Mouse (Mus musculus) liver, postnatal 0 days (tissue): ENCODE measurements around the gene Mpdu1. TPM values are rescaled to one million over a fixed set of nuclear protein-coding genes. Genes with fewer than 3 reads are reported as not detected.

Source experiments
- ATAC-seq: fragments of 200-750 bp; cut with Nextera tagmentation; 2 replicates; pipeline ENCODE4 v1.8.0; 2017; ENCODE audit warnings: mild to moderate bottlenecking, moderate library complexity
- DNase-seq: peaks from one replicate; pipeline ENCODE4 v3.0.0-alpha.2; 2016
- H3K27ac ChIP-seq: fragments of 300-500 bp; sonication (generic); 2 replicates; pipeline ENCODE4 v1.5.1; 2014; ENCODE audit warnings: antibody characterized with exemption, moderate library complexity, mild to moderate bottlenecking, low read depth
- H3K27me3 ChIP-seq: fragments of 300-500 bp; sonication (generic); 2 replicates; pipeline ENCODE4 v1.6.1; 2014; ENCODE audit warnings: low read length, control low read depth, mixed read lengths; ENCODE audit not compliant: insufficient read depth
- H3K36me3 ChIP-seq: fragments of 300-500 bp; sonication (generic); replicated peaks from 2 replicates; pipeline ENCODE4 v1.6.1; 2014; ENCODE audit warnings: mild to moderate bottlenecking, control low read depth, low read length, moderate library complexity, mixed read lengths; ENCODE audit not compliant: insufficient read depth
- H3K4me1 ChIP-seq: fragments of 300-500 bp; sonication (generic); 2 replicates; pipeline ENCODE4 v1.6.1; 2014; ENCODE audit warnings: antibody characterized with exemption, mild to moderate bottlenecking, control low read depth; ENCODE audit not compliant: insufficient read depth
- H3K4me2 ChIP-seq: fragments of 300-500 bp; sonication (generic); 2 replicates; pipeline ENCODE4 v1.6.1; 2014; ENCODE audit warnings: low read depth, mild to moderate bottlenecking, low read length, moderate library complexity, mixed read lengths
- H3K4me3 ChIP-seq: fragments of 300-500 bp; sonication (generic); 2 replicates; pipeline ENCODE4 v1.5.1; 2014; ENCODE audit warnings: low read depth, low read length
- H3K9ac ChIP-seq: fragments of 300-500 bp; sonication (generic); replicated peaks from 2 replicates; pipeline ENCODE4 v1.6.1; 2014; ENCODE audit warnings: mild to moderate bottlenecking, moderate library complexity
- H3K9me3 ChIP-seq: fragments of 300-500 bp; sonication (generic); 2 replicates; pipeline ENCODE4 v1.6.1; 2016; ENCODE audit warnings: mild to moderate bottlenecking, control low read depth, low read length, mixed read lengths
- CTCF ChIP-seq: sonication (generic); IDR thresholded peaks from 2 replicates; pipeline ENCODE4 v1.5.1; 2016; ENCODE audit warnings: antibody characterized with exemption, low read depth
- EP300 ChIP-seq: IDR thresholded peaks from 2 replicates; pipeline ENCODE4 v1.6.1; 2016; ENCODE audit warnings: antibody characterized with exemption, low read depth, mild to moderate bottlenecking
- WGBS: fragments of 180-500 bp; shearing (Covaris S2); extraction: QIAGEN DNeasy Blood & Tissue Kit; methylation state at CpG from one replicate; pipeline ENCODE4 v1.1.7; 2014; ENCODE audit not compliant: insufficient replicate concordance; 5-methylcytosine and 5-hydroxymethylcytosine counted together
- polyA plus RNA-seq: library from polyadenylated mRNA; unstranded; fragments of >200 nt; fragmentation: Nextera tagmentation; extraction: Ambion mirVana; gene quantifications from 2 replicates; pipeline ENCODE4 v1.2.1, GENCODE M21; 2015

Gene Mpdu1
- polyA plus RNA-seq, 1 experiment from 2014 or later, result 41.0 TPM

DNA sequence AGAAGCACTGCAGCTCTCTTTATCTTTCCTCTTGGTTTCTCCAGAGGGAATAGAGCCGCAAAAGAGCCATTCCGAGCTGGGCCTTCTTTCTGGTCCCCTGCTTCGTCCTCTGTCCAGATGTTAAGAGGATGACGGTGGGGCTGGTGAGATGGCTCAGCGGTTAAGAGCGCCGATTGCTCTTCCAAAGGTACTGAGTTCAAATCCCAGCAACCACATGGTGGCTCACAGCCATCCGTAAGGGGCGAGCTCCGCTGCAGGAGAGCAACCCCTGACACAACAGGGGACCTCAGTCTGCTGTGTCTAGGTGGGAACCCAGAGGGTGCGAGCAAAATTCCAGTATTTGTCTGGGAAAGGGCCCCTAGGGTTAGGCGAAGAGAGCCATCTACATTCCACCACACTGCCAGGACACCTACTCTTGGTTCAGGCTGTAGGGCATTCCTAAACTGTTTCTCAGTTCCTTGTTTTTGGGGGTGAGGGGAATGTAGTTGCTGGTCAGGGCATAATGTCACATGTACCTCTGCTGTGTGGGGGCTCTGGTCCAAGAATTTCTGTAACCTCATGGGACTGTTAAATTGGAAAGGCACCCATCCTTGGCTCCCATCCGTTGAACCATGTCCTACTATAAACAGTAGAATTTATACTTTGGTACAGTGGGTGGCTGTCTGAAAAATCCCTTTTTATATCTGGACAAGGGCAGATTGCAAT, 677 bp upstream of the Mpdu1 start:
- Histone ChIP-seq H3K4me2 (peak overlapping the region; percentile 66), H3K36me3 (peaks cover 35% of the 10 kb centered on the region), H3K27ac (peak overlapping the region; percentile 97)

DNA sequence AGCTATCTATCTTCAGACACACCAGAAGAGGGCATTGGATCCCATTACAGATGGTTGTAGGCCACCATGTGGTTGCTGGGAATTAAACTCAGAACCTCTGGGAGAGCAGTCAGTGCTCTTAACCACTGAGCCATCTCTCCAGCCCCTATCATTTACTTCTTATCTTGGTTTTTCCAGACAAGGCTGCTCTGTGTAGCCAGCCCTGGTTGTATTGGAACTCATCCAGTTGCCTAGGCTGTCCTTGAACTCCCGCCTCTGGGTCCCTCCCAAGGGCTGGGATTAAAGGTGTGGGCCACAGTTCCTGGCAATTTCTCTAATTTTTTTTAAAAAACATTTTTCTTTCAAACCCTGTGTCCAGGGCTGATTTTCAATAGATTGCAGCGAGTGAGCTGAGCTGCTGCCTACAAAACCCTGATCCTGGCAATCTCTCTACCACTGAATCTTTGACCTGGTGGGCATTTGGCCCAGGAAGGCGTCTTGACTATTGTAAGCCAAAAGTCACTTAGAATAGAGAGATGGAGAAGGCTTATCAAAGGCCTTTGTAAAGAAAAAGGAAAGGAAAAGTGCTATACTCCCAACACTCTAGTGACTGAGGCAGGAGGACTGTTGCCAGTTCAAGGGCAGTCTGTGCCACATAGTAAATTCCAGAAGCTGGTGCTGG, 1.1 kb downstream of the Mpdu1 start:
- no peaks in the 10 kb centered on the region for H3K27me3 ChIP-seq
- H3K9ac ChIP-seq, result peak overlapping the region; percentile 57
- no peak for TF ChIP-seq EP300
- TF ChIP-seq CTCF, result no peak
- 49% methylated on average over 3 of the region's 3 CpGs for WGBS
- no peak for DNase-seq
- peak overlapping the region; percentile 97 for H3K27ac ChIP-seq
- ATAC-seq, result no peak
- H3K36me3 ChIP-seq, result peaks cover 39% of the 10 kb centered on the region
- H3K4me1 ChIP-seq, result peaks cover 27% of the 10 kb centered on the region
- no peaks in the 10 kb centered on the region for H3K9me3 ChIP-seq
- H3K4me2 ChIP-seq, result peak overlapping the region; percentile 66
- peak overlapping the region; percentile 53 for H3K4me3 ChIP-seq

More for the DNA sequence above, 677 bp upstream of the Mpdu1 start:
- Histone ChIP-seq H3K9ac (peak overlapping the region; percentile 57), H3K4me1 (peaks cover 25% of the 10 kb centered on the region), H3K4me3 (peak overlapping the region; percentile 53), H3K9me3 (no peaks in the 10 kb centered on the region), H3K27me3 (no peaks in the 10 kb centered on the region)
- ATAC-seq, result no peak
- 64% methylated on average over 13 of the region's 13 CpGs for WGBS
- no peak for TF ChIP-seq EP300
- no peak for TF ChIP-seq CTCF
- no peak for DNase-seq

GRCm38 (mm10) chr11:69657462-69657881, 5.0 kb downstream of the Mpdu1 start:
- no peaks in the 10 kb centered on the region for H3K9me3 ChIP-seq
- H3K4me1 ChIP-seq, result peaks cover 14% of the 10 kb centered on the region
- TF ChIP-seq CTCF, result no peak
- H3K4me2 ChIP-seq, result no peak overlapping the region
- DNase-seq (no peak), ATAC-seq (no peak)
- 87% methylated on average over 15 of the region's 15 CpGs for WGBS
- H3K9ac ChIP-seq, result no peak overlapping the region
- H3K4me3 ChIP-seq, result no peak overlapping the region
- no peaks in the 10 kb centered on the region for H3K27me3 ChIP-seq
- H3K27ac ChIP-seq, result no peak overlapping the region
- H3K36me3 ChIP-seq, result peaks cover 36% of the 10 kb centered on the region

DNA sequence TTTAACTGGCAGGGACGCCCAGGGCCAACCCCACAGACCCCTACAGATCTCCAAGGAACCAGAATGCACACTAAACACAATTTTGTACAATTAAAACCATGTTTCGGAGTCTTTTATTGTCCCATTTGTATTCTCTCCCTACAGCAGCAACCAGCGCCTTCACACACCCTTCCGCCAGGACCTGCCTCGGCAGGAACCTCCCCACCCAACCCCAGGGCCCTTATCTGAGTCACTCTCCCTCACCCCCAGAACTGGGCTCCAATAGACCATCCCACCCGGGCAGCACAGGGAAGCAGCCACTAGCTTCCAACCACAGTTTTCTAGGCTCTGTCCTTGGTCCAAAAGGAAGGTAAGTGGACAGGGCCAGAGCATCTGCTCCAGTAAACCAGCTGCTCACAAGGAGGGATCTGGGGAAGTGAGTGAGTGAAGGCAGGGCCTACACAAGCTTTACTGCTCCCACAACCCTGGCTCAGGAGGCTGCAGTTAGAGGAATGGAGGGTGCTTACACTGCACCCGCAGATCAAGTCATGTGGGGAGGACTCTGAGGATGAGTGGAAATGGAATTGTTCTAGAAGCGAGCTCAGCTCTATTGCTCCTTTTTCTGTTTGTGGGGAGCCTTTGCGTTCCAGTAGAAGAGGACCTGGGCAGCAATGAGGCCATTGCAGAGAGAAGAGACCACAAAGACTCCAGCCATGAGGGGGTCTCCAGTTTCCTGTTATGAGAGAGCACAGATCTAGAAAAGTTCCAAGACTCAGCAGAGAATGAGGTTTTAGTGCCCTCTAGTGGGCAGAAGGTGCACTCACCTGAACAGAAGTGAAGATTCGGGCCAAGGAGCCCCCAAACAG, 5.6 kb downstream of the Mpdu1 start:
- Histone ChIP-seq H3K4me2 (no peak overlapping the region), H3K9ac (no peak overlapping the region), H3K27me3 (no peaks in the 10 kb centered on the region), H3K4me1 (peaks cover 14% of the 10 kb centered on the region), H3K4me3 (no peak overlapping the region), H3K9me3 (no peaks in the 10 kb centered on the region), H3K27ac (no peak overlapping the region), H3K36me3 (peaks cover 43% of the 10 kb centered on the region)
- no peak for TF ChIP-seq EP300
- TF ChIP-seq CTCF, result peak; percentile 92
- ATAC-seq, result no peak
- 68% methylated on average over 10 of the region's 10 CpGs for WGBS
- peak; percentile 61 for DNase-seq

DNA sequence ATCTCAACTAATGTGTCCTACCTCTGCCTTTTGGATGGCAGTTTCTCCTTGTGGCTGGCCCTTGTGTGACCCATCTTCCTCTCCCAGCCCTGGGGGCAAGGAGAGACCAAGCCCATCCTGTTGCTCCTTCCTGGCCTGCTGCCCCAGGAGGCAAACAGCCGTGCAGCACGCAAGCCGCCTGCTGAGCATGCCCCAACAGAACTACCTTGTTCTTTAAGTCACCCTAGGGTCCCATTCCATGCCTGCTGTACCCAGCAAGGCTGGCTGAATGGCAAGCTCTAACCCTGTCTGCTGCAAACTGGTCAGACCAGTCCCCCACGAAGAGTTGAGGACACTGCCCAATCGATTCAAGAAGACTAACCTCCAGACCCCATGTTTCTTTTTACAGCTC, 6.4 kb downstream of the Mpdu1 start:
- H3K27me3 ChIP-seq, result no peaks in the 10 kb centered on the region
- H3K4me1 ChIP-seq, result peaks cover 8% of the 10 kb centered on the region
- H3K27ac ChIP-seq, result no peak overlapping the region
- no peak overlapping the region for H3K4me3 ChIP-seq
- no peak overlapping the region for H3K4me2 ChIP-seq
- no peak for DNase-seq
- peaks cover 50% of the 10 kb centered on the region for H3K36me3 ChIP-seq
- H3K9ac ChIP-seq, result no peak overlapping the region
- WGBS, result 79% methylated on average over 5 of the region's 5 CpGs
- H3K9me3 ChIP-seq, result no peaks in the 10 kb centered on the region
- no peak for ATAC-seq
- TF ChIP-seq CTCF, result no peak
